Mouse (Mus musculus) C2C12 (cell line): ENCODE results near the gene Tti1.

ENCODE experiments used
- CTCF ChIP-seq: IDR thresholded peaks from one replicate; pipeline ENCODE4 v1.5.1; 2011; ENCODE audit not compliant: control insufficient read depth, insufficient read depth, insufficient read length
- FOSL1 ChIP-seq: IDR thresholded peaks from one replicate; pipeline ENCODE4 v1.8.0; 2011; ENCODE audit warnings: mild to moderate bottlenecking, low read length; ENCODE audit not compliant: poor library complexity, insufficient read depth, severe bottlenecking
- MAX ChIP-seq: IDR thresholded peaks from one replicate; pipeline ENCODE4 v1.6.1; 2011; ENCODE audit warnings: mild to moderate bottlenecking, control low read depth
- MYOD1 ChIP-seq: IDR thresholded peaks from one replicate; pipeline ENCODE4 v1.6.1; 2011; ENCODE audit warnings: low read depth; ENCODE audit not compliant: control insufficient read depth, insufficient read length
- MYOG ChIP-seq: IDR thresholded peaks from one replicate; pipeline ENCODE4 v1.6.1; 2011; ENCODE audit not compliant: control insufficient read depth, insufficient read length; ENCODE audit errors: extremely low read depth
- USF1 ChIP-seq: IDR thresholded peaks from one replicate; pipeline ENCODE4 v1.6.1; 2011; ENCODE audit warnings: low read depth, mild to moderate bottlenecking, control low read depth, moderate library complexity

DNA sequence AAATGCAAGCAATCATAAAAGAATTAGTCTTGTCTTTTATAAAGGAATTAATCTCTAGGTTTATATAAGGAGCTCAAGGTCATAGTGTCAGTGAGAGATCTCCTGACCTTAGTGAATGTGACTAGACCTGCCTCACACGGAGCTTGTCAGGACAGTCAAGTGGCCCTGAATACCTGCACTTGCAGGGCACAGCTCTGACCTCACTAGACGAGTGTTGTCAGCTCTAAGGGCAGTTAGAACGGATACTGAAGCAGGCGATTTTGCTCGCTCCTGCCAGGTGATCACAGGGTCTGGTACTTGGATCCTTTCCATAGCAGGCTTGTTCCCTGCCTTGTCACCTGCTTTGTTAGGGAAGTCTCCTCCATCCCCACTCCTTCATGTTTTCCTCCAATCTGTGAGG lies 36.8 kb upstream of the Tti1 start:
- TF ChIP-seq CTCF (no peak), MYOG (no peak), MYOD1 (no peak), MAX (no peak), USF1 (no peak), FOSL1 (no peak)
